Mouse (Mus musculus) MEL (cell line): ENCODE measurements around the gene Nme1. TPM values are rescaled to one million over a fixed set of nuclear protein-coding genes. Genes with fewer than 3 reads are reported as not detected.

Source experiments
- DNase-seq: peaks from one replicate; pipeline ENCODE4 v3.0.0; 2011; ENCODE audit warnings: low read depth, low spot score
- H3K27ac ChIP-seq: 2 replicates; pipeline ENCODE4 v1.5.1; 2012; ENCODE audit warnings: low read depth, mild to moderate bottlenecking, control low read depth, low read length, moderate library complexity; ENCODE audit not compliant: control insufficient read depth
- H3K27me3 ChIP-seq, 2 experiments: fragments of 150-350 bp in 1 of 2; sonication (generic) in 1 of 2; 2 replicates each; pipeline ENCODE4 v1.6.1; 2012; ENCODE audit warnings: low read length in 2 of 2, mild to moderate bottlenecking in 2 of 2, improper control_type of control experiment in 1 of 2, moderate library complexity in 1 of 2; ENCODE audit not compliant: insufficient read depth in 2 of 2, control insufficient read depth in 1 of 2
- H3K36me3 ChIP-seq, 2 experiments: 2 replicates each; pipeline ENCODE4 v1.6.1; 2012 to 2014; ENCODE audit warnings: low read length in 2 of 2, improper control_type of control experiment in 1 of 2, inconsistent platforms in 1 of 2, mild to moderate bottlenecking in 1 of 2; ENCODE audit not compliant: insufficient read depth in 2 of 2, control insufficient read depth in 1 of 2
- H3K4me1 ChIP-seq, 2 experiments: fragments of 150-350 bp in 1 of 2; sonication (generic) in 1 of 2; 2 replicates each; pipeline ENCODE4 v1.6.1; 2012; ENCODE audit warnings: low read length in 2 of 2, improper control_type of control experiment in 1 of 2, mild to moderate bottlenecking in 1 of 2; ENCODE audit not compliant: insufficient read depth in 2 of 2, control insufficient read depth in 1 of 2
- H3K4me3 ChIP-seq, 2 experiments: fragments of 150-350 bp in 1 of 2; sonication (generic) in 1 of 2; 2 replicates each; pipeline ENCODE4 v1.5.1; 2012; ENCODE audit warnings: low read depth in 2 of 2, low read length in 2 of 2, mild to moderate bottlenecking in 2 of 2, moderate library complexity in 2 of 2, control low read depth in 1 of 2, improper control_type of control experiment in 1 of 2; ENCODE audit not compliant: control insufficient read depth in 1 of 2, insufficient read depth in 1 of 2
- H3K79me2 ChIP-seq: 2 replicates; pipeline ENCODE4 v1.6.1; 2012; ENCODE audit warnings: mild to moderate bottlenecking, low read length, moderate library complexity; ENCODE audit not compliant: control insufficient read depth, poor library complexity, insufficient read depth
- H3K9ac ChIP-seq: 2 replicates; pipeline ENCODE4 v1.6.1; 2012; ENCODE audit warnings: low read depth, mild to moderate bottlenecking, control low read depth, low read length, moderate library complexity; ENCODE audit not compliant: control insufficient read depth, poor library complexity, severe bottlenecking
- H3K9me3 ChIP-seq: fragments of 150-350 bp; sonication (generic); replicated peaks from 2 replicates; pipeline ENCODE4 v1.6.1; 2012; ENCODE audit warnings: mild to moderate bottlenecking, low read length, improper control_type of control experiment, moderate library complexity; ENCODE audit not compliant: insufficient read depth
- BHLHE40 ChIP-seq: IDR thresholded peaks from 2 replicates; pipeline ENCODE4 v1.6.1; 2012; ENCODE audit warnings: low read depth, mild to moderate bottlenecking, inconsistent platforms, low read length, improper control_type of control experiment, borderline replicate concordance
- ELF1 ChIP-seq: IDR thresholded peaks from 2 replicates; pipeline ENCODE4 v1.6.1; 2014; ENCODE audit warnings: low read depth, mild to moderate bottlenecking, inconsistent platforms, low read length, improper control_type of control experiment, moderate library complexity
- EP300 ChIP-seq, 2 experiments: IDR thresholded peaks; 2 replicates each; pipeline ENCODE4 v1.6.1; 2011; ENCODE audit warnings: improper control_type of control experiment in 2 of 2, low read length in 2 of 2, low read depth in 1 of 2, mild to moderate bottlenecking in 1 of 2
- ETS1 ChIP-seq: IDR thresholded peaks from 2 replicates; pipeline ENCODE4 v1.6.1; 2012; ENCODE audit warnings: low read depth, mild to moderate bottlenecking, inconsistent platforms, low read length, improper control_type of control experiment, moderate library complexity
- GABPA ChIP-seq: IDR thresholded peaks from 2 replicates; pipeline ENCODE4 v1.6.1; 2012; ENCODE audit warnings: low read depth, mild to moderate bottlenecking, inconsistent platforms, low read length, improper control_type of control experiment, moderate library complexity
- HCFC1 ChIP-seq: IDR thresholded peaks from 2 replicates; pipeline ENCODE4 v1.6.1; 2012; ENCODE audit warnings: low read depth, mild to moderate bottlenecking, inconsistent platforms, low read length, improper control_type of control experiment, moderate library complexity
- MAFK ChIP-seq: IDR thresholded peaks from 2 replicates; pipeline ENCODE4 v1.6.1; 2011; ENCODE audit warnings: low read depth, mild to moderate bottlenecking, low read length, improper control_type of control experiment, borderline replicate concordance
- MAX ChIP-seq: IDR thresholded peaks from 2 replicates; pipeline ENCODE4 v1.6.1; 2011; ENCODE audit warnings: low read length, improper control_type of control experiment
- MXI1 ChIP-seq: IDR thresholded peaks from 2 replicates; pipeline ENCODE4 v1.6.1; 2011; ENCODE audit warnings: mild to moderate bottlenecking, low read depth, low read length, improper control_type of control experiment
- MYB ChIP-seq: IDR thresholded peaks from 2 replicates; pipeline ENCODE4 v1.6.1; 2011; ENCODE audit warnings: mild to moderate bottlenecking, low read depth, low read length, improper control_type of control experiment
- MYC ChIP-seq: IDR thresholded peaks from 2 replicates; pipeline ENCODE4 v1.6.1; 2011; ENCODE audit warnings: low read depth, mild to moderate bottlenecking, low read length, improper control_type of control experiment, moderate library complexity
- NRF1 ChIP-seq: IDR thresholded peaks from 2 replicates; pipeline ENCODE4 v1.6.1; 2014; ENCODE audit warnings: low read depth, mild to moderate bottlenecking, inconsistent platforms, low read length, improper control_type of control experiment, moderate library complexity; ENCODE audit not compliant: poor library complexity, insufficient read depth, severe bottlenecking
- RCOR1 ChIP-seq: IDR thresholded peaks from 2 replicates; pipeline ENCODE4 v1.6.1; 2012; ENCODE audit warnings: low read depth, mild to moderate bottlenecking, inconsistent platforms, low read length, improper control_type of control experiment
- SIN3A ChIP-seq: IDR thresholded peaks from 2 replicates; pipeline ENCODE4 v1.6.1; 2012; ENCODE audit warnings: low read length, improper control_type of control experiment, inconsistent platforms
- TCF12 ChIP-seq: IDR thresholded peaks from 2 replicates; pipeline ENCODE4 v1.6.1; 2014; ENCODE audit warnings: low read depth, mild to moderate bottlenecking, inconsistent platforms, low read length, improper control_type of control experiment, moderate library complexity
- UBTF ChIP-seq: IDR thresholded peaks from 2 replicates; pipeline ENCODE4 v1.6.1; 2012; ENCODE audit warnings: low read depth, mild to moderate bottlenecking, inconsistent platforms, low read length, improper control_type of control experiment, moderate library complexity, borderline replicate concordance; ENCODE audit not compliant: insufficient read depth
- USF1 ChIP-seq: IDR thresholded peaks from 2 replicates; pipeline ENCODE4 v1.6.1; 2014; ENCODE audit warnings: low read depth, mild to moderate bottlenecking, inconsistent platforms, low read length, improper control_type of control experiment, moderate library complexity
- USF2 ChIP-seq, 2 experiments: IDR thresholded peaks; 2 replicates each; pipeline ENCODE4 v1.6.1; 2011 to 2012; ENCODE audit warnings: improper control_type of control experiment in 2 of 2, low read length in 2 of 2, borderline replicate concordance in 1 of 2, inconsistent platforms in 1 of 2, low read depth in 1 of 2, mild to moderate bottlenecking in 1 of 2; ENCODE audit not compliant: insufficient read depth in 1 of 2
- ZKSCAN1 ChIP-seq: IDR thresholded peaks from 2 replicates; pipeline ENCODE4 v1.6.1; 2012; ENCODE audit warnings: low read depth, mild to moderate bottlenecking, inconsistent platforms, low read length, improper control_type of control experiment, moderate library complexity
- ZNF384 ChIP-seq: IDR thresholded peaks from 2 replicates; pipeline ENCODE4 v1.6.1; 2012; ENCODE audit warnings: low read depth, mild to moderate bottlenecking, inconsistent platforms, low read length, improper control_type of control experiment
- polyA plus RNA-seq, 2 experiments: library from polyadenylated mRNA; stranded (reverse) in 1 of 2; unstranded in 1 of 2; fragments of >175 nt in 1 of 2; fragments of >200 nt in 1 of 2; gene quantifications; 2 replicates each; pipeline versions ENCODE4 v1.2.1 to v1.2.4; 2012; ENCODE audit warnings: low replicate concordance in 2 of 2, low read depth in 1 of 2; ENCODE audit not compliant: insufficient read length in 2 of 2, insufficient read depth in 1 of 2, missing spikeins in 1 of 2
- total RNA-seq: library from RNA; depleted of rRNA; stranded (reverse); fragments of 300-350 nt; gene quantifications from 2 replicates; pipeline ENCODE4 v1.2.3, GENCODE M21; 2012

Gene Nme1
- total and polyA plus RNA-seq, 3 experiments = 131 to 210 TPM; not detected in 1

DNA sequence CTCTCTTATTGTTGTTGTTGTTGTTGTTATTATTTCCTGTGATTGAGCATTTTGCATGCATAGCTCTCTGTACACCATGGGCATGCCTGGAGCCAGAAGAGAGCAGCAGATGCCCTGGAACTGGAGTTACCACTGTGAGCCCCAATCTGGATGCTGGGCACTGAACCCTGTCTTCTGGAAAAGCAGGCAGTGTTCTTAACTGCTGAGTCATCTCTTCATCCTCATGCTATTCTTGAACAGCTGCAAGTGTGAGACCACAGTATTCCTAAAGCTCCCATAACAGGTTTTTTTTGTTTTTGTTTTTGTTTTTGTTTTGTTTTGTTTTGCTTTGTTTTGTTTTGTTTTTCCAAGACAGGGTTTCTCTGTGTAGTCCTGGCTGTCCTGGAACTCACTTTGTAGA, 18.0 kb upstream of the Nme1 start:
- DNase-seq = no peak
- no peak overlapping the region for H3K27ac ChIP-seq
- peaks cover 0 to 14% of the 10 kb centered on the region in 2 experiments; a peak in 2 of 4 replicates for H3K36me3 ChIP-seq
- H3K9me3 ChIP-seq = no peaks in the 10 kb centered on the region
- no peaks in the 10 kb centered on the region for H3K27me3 ChIP-seq
- H3K9ac ChIP-seq = no peak overlapping the region
- no peaks in the 10 kb centered on the region for H3K79me2 ChIP-seq
- H3K4me1 ChIP-seq = peaks cover 8 to 27% of the 10 kb centered on the region in 2 experiments
- no peak overlapping the region for H3K4me3 ChIP-seq
- TF ChIP-seq MAFK (0 out of 2 replicates have a peak, but pooled peaks have one; percentile 18), UBTF (no peak)

DNA sequence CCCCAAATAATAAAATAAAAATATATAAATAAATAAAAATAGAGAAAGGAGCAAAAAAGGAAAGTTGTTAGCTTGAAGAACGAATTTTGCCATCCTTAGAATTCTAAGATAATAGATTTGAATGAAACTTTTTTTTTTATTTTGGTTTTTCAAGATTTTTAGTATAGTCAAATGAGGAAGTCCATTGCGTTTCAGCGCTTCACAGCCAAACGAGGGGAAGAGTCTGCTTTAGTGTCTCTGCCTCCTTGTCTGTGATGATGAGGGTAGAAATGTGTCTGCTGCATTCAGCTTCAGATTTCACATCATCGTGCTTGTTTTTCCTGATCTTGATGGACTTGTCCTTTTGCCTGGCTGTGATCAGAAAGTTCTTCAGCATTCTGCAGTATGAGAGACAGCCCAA, 16.9 kb upstream of the Nme1 start:
- H3K9me3 ChIP-seq = no peaks in the 10 kb centered on the region
- H3K79me2 ChIP-seq = no peaks in the 10 kb centered on the region
- H3K4me3 ChIP-seq = peak overlapping the region; percentile 21 to 22; a peak in 1 of 4 replicates
- H3K4me1 ChIP-seq = peaks cover 8 to 27% of the 10 kb centered on the region in 2 experiments
- H3K36me3 ChIP-seq = peaks cover 0 to 14% of the 10 kb centered on the region in 2 experiments; a peak in 2 of 4 replicates
- no peaks in the 10 kb centered on the region for H3K27me3 ChIP-seq
- DNase-seq = peak; percentile 68
- no peak for TF ChIP-seq NRF1
- TF ChIP-seq GABPA = no peak
- no peak for TF ChIP-seq TCF12
- peak in 1 of 2 experiments; percentile 61; a peak in 2 of 4 replicates for TF ChIP-seq EP300 (IDR thresholded peaks at IDR 0.05; ENCODE audit: low read depth in 1 of 2, low read length in 2 of 2)
- 0 out of 2 replicates have a peak, but pooled peaks have one; percentile 40 for TF ChIP-seq ZKSCAN1
- peak; percentile 32; the same call in 1 of the 2 replicates for TF ChIP-seq ELF1
- peak; percentile 75 for TF ChIP-seq ZNF384
- peak overlapping the region; percentile 38; the same call in 1 of the 2 replicates for H3K9ac ChIP-seq
- H3K27ac ChIP-seq = no peak overlapping the region

DNA sequence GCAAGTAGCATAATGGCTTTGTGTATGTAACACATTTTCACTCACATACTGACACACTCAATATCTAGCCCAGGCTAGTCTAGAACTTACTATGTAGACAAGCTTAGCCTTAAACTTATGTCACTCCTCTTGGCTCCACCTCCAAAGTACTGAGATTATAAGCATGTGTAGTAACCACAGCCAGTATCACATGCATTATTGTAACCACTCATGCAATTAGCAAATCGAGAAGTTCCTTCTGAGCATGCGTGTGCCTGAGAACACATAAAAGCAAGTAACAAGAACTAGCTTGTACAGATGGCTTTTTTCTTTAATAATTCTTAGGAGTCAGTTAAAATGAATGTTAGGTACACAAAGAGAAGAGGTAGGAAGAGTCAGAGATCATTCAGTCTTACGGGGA, 16.3 kb upstream of the Nme1 start:
- DNase-seq = peak; percentile 82
- H3K27ac ChIP-seq = no peak overlapping the region
- H3K79me2 ChIP-seq = no peaks in the 10 kb centered on the region

More for the DNA sequence above, 16.3 kb upstream of the Nme1 start:
- Histone ChIP-seq H3K36me3 (peaks cover 0 to 14% of the 10 kb centered on the region in 2 experiments; a peak in 2 of 4 replicates), H3K9ac (peak overlapping the region; percentile 24; the same call in 1 of the 2 replicates), H3K4me3 (0 out of 4 replicates have a peak overlapping the region, but pooled peaks of 1 of the 2 experiments have one; percentile 22), H3K27me3 (no peaks in the 10 kb centered on the region), H3K9me3 (no peaks in the 10 kb centered on the region), H3K4me1 (peaks cover 8 to 27% of the 10 kb centered on the region in 2 experiments)
- no peak for TF ChIP-seq MYB
- no peak for TF ChIP-seq ZKSCAN1
- peak; percentile 40; the same call in 1 of the 2 replicates for TF ChIP-seq BHLHE40
- 0 out of 2 replicates have a peak, but pooled peaks have one; percentile 33 for TF ChIP-seq RCOR1
- peak; percentile 40; the same call in 1 of the 2 replicates for TF ChIP-seq ETS1
- peak; percentile 48 for TF ChIP-seq SIN3A
- 0 out of 2 replicates have a peak, but pooled peaks have one; percentile 43 for TF ChIP-seq MXI1
- no peak for TF ChIP-seq USF2 (IDR thresholded peaks at IDR 0.05; ENCODE audit: borderline replicate concordance in 1 of 2, insufficient read depth in 1 of 2, low read depth in 1 of 2, low read length in 2 of 2)
- TF ChIP-seq MYC = peak; percentile 61; the same call in 1 of the 2 replicates
- TF ChIP-seq USF1 = peak; percentile 41; the same call in 1 of the 2 replicates
- peak; percentile 73 for TF ChIP-seq NRF1
- TF ChIP-seq MAX = peak; percentile 61; the same call in 1 of the 2 replicates
- TF ChIP-seq HCFC1 = peak; percentile 31; the same call in 1 of the 2 replicates
